Mouse (Mus musculus) bone marrow, adult 2 months (tissue): Measurements from ENCODE around the gene Osbpl6.

Source experiments
- CTCF ChIP-seq: fragments of 200-500 bp; IDR thresholded peaks from 2 replicates; pipeline ENCODE4 v1.5.1; 2011; ENCODE audit warnings: low read length, control low read depth; ENCODE audit not compliant: control insufficient read depth, insufficient read depth
- POLR2A ChIP-seq: fragments of 200-500 bp; IDR thresholded peaks from 2 replicates; pipeline ENCODE4 v1.6.1; 2011; ENCODE audit warnings: low read depth, mild to moderate bottlenecking, control low read depth, low read length, borderline replicate concordance; ENCODE audit not compliant: control insufficient read depth

DNA sequence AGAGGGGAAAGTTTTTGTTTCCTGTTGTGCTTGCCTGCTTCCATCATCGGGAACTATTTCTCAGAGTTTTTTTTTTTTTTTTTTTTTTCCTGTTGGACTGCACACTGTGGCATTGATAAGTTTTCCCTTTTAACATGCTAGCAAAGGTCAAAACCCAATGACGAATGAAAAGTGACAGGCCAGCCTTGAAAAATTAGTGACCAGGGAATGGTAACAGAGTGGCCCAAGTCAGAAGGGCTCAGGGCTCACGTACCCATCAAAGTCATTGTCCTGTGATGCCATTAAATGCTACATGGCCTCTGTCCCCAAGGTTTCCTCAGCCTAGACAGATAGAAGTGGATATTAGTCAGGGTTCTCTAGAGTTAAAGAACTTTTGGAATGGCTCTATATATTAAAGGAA is 107.0 kb downstream of the Osbpl6 start:
- TF ChIP-seq CTCF (no peak), POLR2A (no peak)
